8 mouse cellular contexts compared by ENCODE assay signal in genomic region chr1:89323091-89323490, GRCm38 (mm10).
DNase-seq lines count a peak whose midpoint lies in the region; ATAC-seq and TF ChIP-seq lines count a peak whose summit lies in the region.

No protein-coding gene starts in this region.

- TF ChIP-seq CTCF in intestine, postnatal 0 days (IDR thresholded peaks at IDR 0.05; ENCODE audit: low read depth), result peak; percentile 76

- no peak overlapping the region for H3K4me3 ChIP-seq in intestine, postnatal 0 days (ENCODE audit: low read depth, low read length)
- no peak overlapping the region for H3K4me3 ChIP-seq in intestine, embryonic 15.5 days (replicated peaks)

- H3K27ac ChIP-seq in intestine, postnatal 0 days (ENCODE audit: low read depth, low read length), result no peak overlapping the region
- H3K27ac ChIP-seq in intestine, embryonic 15.5 days, result no peak overlapping the region

- H3K9me3 ChIP-seq in intestine, postnatal 0 days (ENCODE audit: control insufficient read depth), result no peaks in the 10 kb centered on the region
- H3K9me3 ChIP-seq in intestine, embryonic 15.5 days, result no peaks in the 10 kb centered on the region

- H3K36me3 ChIP-seq in intestine, postnatal 0 days (ENCODE audit: control insufficient read depth, insufficient read depth), result no peaks in the 10 kb centered on the region
- no peaks in the 10 kb centered on the region for H3K36me3 ChIP-seq in intestine, embryonic 15.5 days

- DNase-seq in 3T3-L1 (ENCODE audit: low read depth, low spot score) (peak; percentile 63), NIH3T3 (ENCODE audit: low read depth) (peak; percentile 60)
- peak; percentile 52 for DNase-seq in embryo, embryonic 11 days
- peak; percentile 48 to 76 for DNase-seq in kidney, adult 8-10 months
- peak; percentile 64 for DNase-seq in mesoderm, embryonic 11.5 days (ENCODE audit: low read depth, low spot score)

- no peak overlapping the region for H3K4me2 ChIP-seq in intestine, postnatal 0 days (replicated peaks; ENCODE audit: low read depth)
- no peak overlapping the region for H3K4me2 ChIP-seq in intestine, embryonic 15.5 days (replicated peaks)

- no peak overlapping the region for H3K9ac ChIP-seq in intestine, postnatal 0 days (ENCODE audit: low read depth, low read length)
- H3K9ac ChIP-seq in intestine, embryonic 15.5 days, result no peak overlapping the region

- no peaks in the 10 kb centered on the region for H3K27me3 ChIP-seq in intestine, postnatal 0 days (replicated peaks; ENCODE audit: control insufficient read depth, insufficient read depth, low read length)
- H3K27me3 ChIP-seq in intestine, embryonic 15.5 days (replicated peaks), result no peaks in the 10 kb centered on the region

- WGBS in intestine, postnatal 0 days, result 46% methylated on average over 2 of the region's 2 CpGs
- WGBS in intestine, embryonic 15.5 days, result 55% methylated on average over 2 of the region's 2 CpGs

- ATAC-seq in intestine, postnatal 0 days, result no peak
- ATAC-seq in intestine, embryonic 15.5 days, result no peak
- no peak for ATAC-seq in activated CD4-positive, CD25-positive, alpha-beta regulatory T cell, adult 4 months

- H3K4me1 ChIP-seq in intestine, postnatal 0 days (replicated peaks; ENCODE audit: control insufficient read depth, insufficient read depth, low read length), result no peaks in the 10 kb centered on the region
- no peaks in the 10 kb centered on the region for H3K4me1 ChIP-seq in intestine, embryonic 15.5 days (replicated peaks)
